Mouse (Mus musculus) megakaryocyte, embryonic 14.5 days (primary cell): Measurements from ENCODE around the gene Ntsr1.

Experiments used
- FLI1 ChIP-seq: IDR thresholded peaks from 2 replicates; pipeline ENCODE4 v1.6.1; 2012; ENCODE audit warnings: low read length, inconsistent platforms, mixed read lengths
- GATA1 ChIP-seq: IDR thresholded peaks from 3 replicates; pipeline ENCODE4 v1.6.1; 2012; ENCODE audit warnings: mixed read lengths, low read length, inconsistent platforms, borderline replicate concordance

GRCm38 (mm10) chr2:180556470-180556869 is 56.7 kb downstream of the Ntsr1 start:
- TF ChIP-seq GATA1 (no peak), FLI1 (no peak)
